Mouse (Mus musculus): ENCODE results near the gene Irf6. TPM values are rescaled to one million over a fixed set of nuclear protein-coding genes. Genes with fewer than 3 reads are reported as not detected.

Irf6 gene
- polyA plus RNA-seq, 1 experiment from 2014 or later = 8.2 TPM

GRCm38 (mm10) chr1:193208178-193208577, 55.3 kb downstream of the Irf6 start:
- H3K4me1 ChIP-seq (ENCODE audit: control insufficient read depth, insufficient read depth, low read length) = no peaks in the 10 kb centered on the region
- no peaks in the 10 kb centered on the region for H3K9me3 ChIP-seq (ENCODE audit: control insufficient read depth, low read length)
- 33% methylated on average over 2 of the region's 2 CpGs for WGBS
- no peaks in the 10 kb centered on the region for H3K36me3 ChIP-seq (ENCODE audit: control insufficient read depth, insufficient read depth, low read length)
- DNase-seq (ENCODE audit: low spot score) (peak; percentile 55), ATAC-seq (ENCODE audit: insufficient number of reproducible peaks, low FRiP score, low TSS enrichment, low read depth) (no peak)
- no peaks in the 10 kb centered on the region for H3K27me3 ChIP-seq (ENCODE audit: control insufficient read depth, insufficient read depth, low read length)
- no peak overlapping the region for H3K4me3 ChIP-seq (ENCODE audit: low read depth, low read length)
- H3K4me2 ChIP-seq (ENCODE audit: low read depth, severe bottlenecking) = no peak overlapping the region
- H3K27ac ChIP-seq (replicated peaks; ENCODE audit: low read depth, low read length) = no peak overlapping the region
- H3K9ac ChIP-seq (ENCODE audit: low read length) = no peak overlapping the region

GRCm38 (mm10) chr1:193211371-193211770, 58.5 kb downstream of the Irf6 start:
- H3K4me1 ChIP-seq (ENCODE audit: control insufficient read depth, insufficient read depth, low read length) = no peaks in the 10 kb centered on the region
- DNase-seq (ENCODE audit: low spot score) (no peak), ATAC-seq (ENCODE audit: insufficient number of reproducible peaks, low FRiP score, low TSS enrichment, low read depth) (no peak)
- no peak overlapping the region for H3K27ac ChIP-seq (replicated peaks; ENCODE audit: low read depth, low read length)
- 75% methylated on average over 5 of the region's 5 CpGs for WGBS
- no peaks in the 10 kb centered on the region for H3K36me3 ChIP-seq (ENCODE audit: control insufficient read depth, insufficient read depth, low read length)
- no peak overlapping the region for H3K4me3 ChIP-seq (ENCODE audit: low read depth, low read length)
- H3K9ac ChIP-seq (ENCODE audit: low read length) = no peak overlapping the region
- no peak overlapping the region for H3K4me2 ChIP-seq (ENCODE audit: low read depth, severe bottlenecking)
- H3K27me3 ChIP-seq (ENCODE audit: control insufficient read depth, insufficient read depth, low read length) = no peaks in the 10 kb centered on the region
- H3K9me3 ChIP-seq (ENCODE audit: control insufficient read depth, low read length) = no peaks in the 10 kb centered on the region

DNA sequence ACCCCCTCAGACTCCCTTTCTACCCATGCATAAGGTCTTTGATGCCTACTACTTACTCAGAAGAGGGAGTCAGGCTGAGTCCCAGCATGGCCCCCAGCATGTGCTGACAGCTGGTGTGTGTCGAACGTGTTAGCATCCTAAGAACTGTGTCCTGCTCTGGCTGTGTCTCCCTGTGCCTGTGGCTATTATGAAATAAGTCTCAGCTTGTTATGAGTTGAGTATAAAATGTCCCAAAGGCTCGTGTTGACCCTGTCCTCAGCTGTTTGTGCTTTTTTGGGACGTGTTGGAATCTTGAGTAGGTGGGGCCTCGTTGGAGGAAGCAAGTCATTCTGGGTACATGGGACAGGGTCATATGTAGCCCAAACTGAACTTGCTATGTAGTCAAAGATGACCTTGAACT, 61.1 kb downstream of the Irf6 start:
- DNase-seq (ENCODE audit: low spot score) (no peak), ATAC-seq (ENCODE audit: insufficient number of reproducible peaks, low FRiP score, low TSS enrichment, low read depth) (no peak)
- H3K9me3 ChIP-seq (ENCODE audit: control insufficient read depth, low read length) = no peaks in the 10 kb centered on the region
- no peaks in the 10 kb centered on the region for H3K4me1 ChIP-seq (ENCODE audit: control insufficient read depth, insufficient read depth, low read length)
- H3K27ac ChIP-seq (replicated peaks; ENCODE audit: low read depth, low read length) = no peak overlapping the region
- H3K4me2 ChIP-seq (ENCODE audit: low read depth, severe bottlenecking) = no peak overlapping the region
- H3K4me3 ChIP-seq (ENCODE audit: low read depth, low read length) = no peak overlapping the region
- no peak overlapping the region for H3K9ac ChIP-seq (ENCODE audit: low read length)
- H3K36me3 ChIP-seq (ENCODE audit: control insufficient read depth, insufficient read depth, low read length) = no peaks in the 10 kb centered on the region
- 76% methylated on average over 5 of the region's 5 CpGs for WGBS
- H3K27me3 ChIP-seq (ENCODE audit: control insufficient read depth, insufficient read depth, low read length) = no peaks in the 10 kb centered on the region

- H3K4me1 ChIP-seq (ENCODE audit: control insufficient read depth, insufficient read depth, low read length) = no peaks in the 10 kb centered on the region
- H3K9me3 ChIP-seq (ENCODE audit: control insufficient read depth, low read length) = no peaks in the 10 kb centered on the region
- H3K4me3 ChIP-seq (ENCODE audit: low read depth, low read length) = no peak overlapping the region
- DNase-seq (ENCODE audit: low spot score) (no peak), ATAC-seq (ENCODE audit: insufficient number of reproducible peaks, low FRiP score, low TSS enrichment, low read depth) (no peak)
- H3K36me3 ChIP-seq (ENCODE audit: control insufficient read depth, insufficient read depth, low read length) = no peaks in the 10 kb centered on the region
- H3K4me2 ChIP-seq (ENCODE audit: low read depth, severe bottlenecking) = no peak overlapping the region
- no peaks in the 10 kb centered on the region for H3K27me3 ChIP-seq (ENCODE audit: control insufficient read depth, insufficient read depth, low read length)
- H3K27ac ChIP-seq (replicated peaks; ENCODE audit: low read depth, low read length) = no peak overlapping the region
- WGBS = 71% methylated on average over 3 of the region's 3 CpGs
- no peak overlapping the region for H3K9ac ChIP-seq (ENCODE audit: low read length)
Observed at GRCm38 (mm10) chr1:193216000-193216399, 63.1 kb downstream of the Irf6 start.

DNA sequence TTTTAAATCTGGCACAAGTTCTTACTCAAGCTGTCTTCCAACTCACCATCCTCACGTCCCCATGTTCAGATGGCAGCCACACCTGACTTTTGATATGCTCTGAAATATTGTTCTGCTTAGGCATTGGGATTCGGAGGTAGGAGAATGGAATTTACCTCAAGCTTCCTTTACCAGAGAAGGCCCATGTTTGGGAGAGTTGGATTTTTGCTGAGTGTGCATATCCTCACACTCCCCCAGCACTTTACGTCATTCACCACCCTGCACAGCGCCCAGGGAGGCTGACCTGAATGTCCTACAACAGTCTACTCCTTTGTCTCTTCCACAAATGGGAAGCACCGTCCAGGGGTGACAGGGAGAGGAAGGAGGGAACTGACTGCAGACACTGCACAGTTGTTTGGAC, 67.5 kb downstream of the Irf6 start:
- no peak overlapping the region for H3K4me2 ChIP-seq (ENCODE audit: low read depth, severe bottlenecking)
- no peak overlapping the region for H3K9ac ChIP-seq (ENCODE audit: low read length)
- H3K27ac ChIP-seq (replicated peaks; ENCODE audit: low read depth, low read length) = no peak overlapping the region
- H3K4me3 ChIP-seq (ENCODE audit: low read depth, low read length) = no peak overlapping the region
- no peak for ATAC-seq (ENCODE audit: insufficient number of reproducible peaks, low FRiP score, low TSS enrichment, low read depth)
- H3K36me3 ChIP-seq (ENCODE audit: control insufficient read depth, insufficient read depth, low read length) = no peaks in the 10 kb centered on the region
- DNase-seq (ENCODE audit: low spot score) = no peak
- H3K4me1 ChIP-seq (ENCODE audit: control insufficient read depth, insufficient read depth, low read length) = no peaks in the 10 kb centered on the region
- no peaks in the 10 kb centered on the region for H3K9me3 ChIP-seq (ENCODE audit: control insufficient read depth, low read length)
- H3K27me3 ChIP-seq (ENCODE audit: control insufficient read depth, insufficient read depth, low read length) = no peaks in the 10 kb centered on the region
- 83% methylated on average over 5 of the region's 5 CpGs for WGBS

Other genes starting within 250 kb of the Irf6 start
- gene Syt14, start 117.3 kb upstream of the Irf6 start, polyA plus RNA-seq (2014; fragmentation: Nextera tagmentation; extraction: Ambion mirVana) = 5.6 and 5.8 TPM in 2 replicates
- gene Diexf, start 22.8 kb upstream of the Irf6 start, polyA plus RNA-seq (2014; fragmentation: Nextera tagmentation; extraction: Ambion mirVana) = 12.2 and 13.3 TPM in 2 replicates
- gene A130010J15Rik, start 14.9 kb downstream of the Irf6 start, polyA plus RNA-seq (2014; fragmentation: Nextera tagmentation; extraction: Ambion mirVana) = 15.5 and 17.8 TPM in 2 replicates
- gene Traf3ip3, start 48.6 kb downstream of the Irf6 start, polyA plus RNA-seq (2014; fragmentation: Nextera tagmentation; extraction: Ambion mirVana) = 1.2 and 1.5 TPM in 2 replicates
- gene Lamb3, start 54.6 kb downstream of the Irf6 start, polyA plus RNA-seq (2014; fragmentation: Nextera tagmentation; extraction: Ambion mirVana) = 0.60 and 0.79 TPM in 2 replicates
- 0.16 and 0.23 TPM in 2 replicates for gene Hsd11b1, start 111.0 kb downstream of the Irf6 start, polyA plus RNA-seq (2014; fragmentation: Nextera tagmentation; extraction: Ambion mirVana)
- 6.2 and 6.9 TPM in 2 replicates for gene G0s2, start 120.1 kb downstream of the Irf6 start, polyA plus RNA-seq (2014; fragmentation: Nextera tagmentation; extraction: Ambion mirVana)
- 12.2 and 17.1 TPM in 2 replicates for gene Camk1g, start 217.2 kb downstream of the Irf6 start, polyA plus RNA-seq (2014; fragmentation: Nextera tagmentation; extraction: Ambion mirVana)